Mouse (Mus musculus) midbrain, embryonic 16.5 days (tissue): ENCODE measurements at regions not wholly inside any gene's neighbourhood (a gene's known extent, or its start where the extent isn't known, plus 50 kb on each side); places are given as distances from the start of the nearest gene placed in this dataset.

Experiments
- ATAC-seq: fragments of 200-750 bp; cut with Nextera tagmentation; 2 replicates; pipeline ENCODE4 v1.8.0; 2017; ENCODE audit warnings: moderate TSS enrichment
- H3K27ac ChIP-seq: fragments of 300-500 bp; sonication (generic); 2 replicates; pipeline ENCODE4 v1.5.1; 2014; ENCODE audit warnings: mild to moderate bottlenecking, low read length, mixed read lengths
- H3K27me3 ChIP-seq: fragments of 300-500 bp; sonication (generic); 2 replicates; pipeline ENCODE4 v1.6.1; 2014; ENCODE audit warnings: low read depth, low read length, mixed read lengths; ENCODE audit not compliant: control insufficient read depth, insufficient read depth
- H3K36me3 ChIP-seq: fragments of 300-500 bp; sonication (generic); 2 replicates; pipeline ENCODE4 v1.6.1; 2014; ENCODE audit warnings: mild to moderate bottlenecking, low read length, moderate library complexity, mixed read lengths; ENCODE audit not compliant: control insufficient read depth, insufficient read depth
- H3K4me1 ChIP-seq: fragments of 300-500 bp; sonication (generic); 2 replicates; pipeline ENCODE4 v1.6.1; 2014; ENCODE audit warnings: mild to moderate bottlenecking, low read length, mixed read lengths; ENCODE audit not compliant: control insufficient read depth, insufficient read depth
- H3K4me2 ChIP-seq: fragments of 300-500 bp; sonication (generic); 2 replicates; pipeline ENCODE4 v1.6.1; 2014; ENCODE audit warnings: mild to moderate bottlenecking, low read length, mixed read lengths
- H3K4me3 ChIP-seq: fragments of 300-500 bp; sonication (generic); 2 replicates; pipeline ENCODE4 v1.5.1; 2014; ENCODE audit warnings: low read depth, mild to moderate bottlenecking, low read length, moderate library complexity, mixed read lengths
- H3K9ac ChIP-seq: fragments of 300-500 bp; sonication (generic); 2 replicates; pipeline ENCODE4 v1.6.1; 2014; ENCODE audit warnings: low read depth, low read length, mixed read lengths
- H3K9me3 ChIP-seq: fragments of 300-500 bp; sonication (generic); replicated peaks from 2 replicates; pipeline ENCODE4 v1.6.1; 2014; ENCODE audit warnings: mild to moderate bottlenecking, low read length, mixed read lengths; ENCODE audit not compliant: control insufficient read depth, poor library complexity, severe bottlenecking
- WGBS: fragments of 180-500 bp; shearing (Covaris S2); extraction: QIAGEN DNeasy Blood & Tissue Kit; methylation state at CpG from one replicate; pipeline ENCODE4 v1.1.7; 2014; 5-methylcytosine and 5-hydroxymethylcytosine counted together

- ATAC-seq: no peak
- H3K9me3 ChIP-seq: no peaks in the 10 kb centered on the region
- 85% methylated on average over 1 of the region's 1 CpGs for WGBS
- H3K9ac ChIP-seq: no peak overlapping the region
- no peaks in the 10 kb centered on the region for H3K27me3 ChIP-seq
- H3K4me2 ChIP-seq: no peak overlapping the region
- H3K36me3 ChIP-seq: no peaks in the 10 kb centered on the region
- no peaks in the 10 kb centered on the region for H3K4me1 ChIP-seq
- H3K27ac ChIP-seq: no peak overlapping the region
- H3K4me3 ChIP-seq: no peak overlapping the region
These were observed 114.9 kb upstream of the Zc3h12a start for GRCm38 (mm10) chr4:125242512-125242911.

GRCm38 (mm10) chr4:125241577-125242262 lies 114.1 kb upstream of the Zc3h12a start:
- H3K27me3 ChIP-seq: no peaks in the 10 kb centered on the region; the same call in 1 of the 2 replicates
- H3K4me2 ChIP-seq: no peak overlapping the region
- no peaks in the 10 kb centered on the region for H3K4me1 ChIP-seq
- no peak overlapping the region for H3K27ac ChIP-seq
- H3K9me3 ChIP-seq: no peaks in the 10 kb centered on the region
- no peak overlapping the region for H3K4me3 ChIP-seq
- no peak for ATAC-seq
- H3K9ac ChIP-seq: no peak overlapping the region
- H3K36me3 ChIP-seq: no peaks in the 10 kb centered on the region
- WGBS: 26% methylated on average over 7 of the region's 7 CpGs

GRCm38 (mm10) chr4:125231711-125232260 lies 104.1 kb upstream of the Zc3h12a start:
- 8% methylated on average over 12 of the region's 12 CpGs for WGBS
- no peak overlapping the region for H3K27ac ChIP-seq
- H3K4me1 ChIP-seq: peaks cover 6% of the 10 kb centered on the region; the same call in 1 of the 2 replicates
- H3K9me3 ChIP-seq: no peaks in the 10 kb centered on the region
- H3K27me3 ChIP-seq: peaks cover 4% of the 10 kb centered on the region; the same call in 1 of the 2 replicates
- H3K4me3 ChIP-seq: no peak overlapping the region
- H3K36me3 ChIP-seq: no peaks in the 10 kb centered on the region
- no peak overlapping the region for H3K4me2 ChIP-seq
- peak; percentile 62; the same call in 1 of the 2 replicates for ATAC-seq
- no peak overlapping the region for H3K9ac ChIP-seq

DNA sequence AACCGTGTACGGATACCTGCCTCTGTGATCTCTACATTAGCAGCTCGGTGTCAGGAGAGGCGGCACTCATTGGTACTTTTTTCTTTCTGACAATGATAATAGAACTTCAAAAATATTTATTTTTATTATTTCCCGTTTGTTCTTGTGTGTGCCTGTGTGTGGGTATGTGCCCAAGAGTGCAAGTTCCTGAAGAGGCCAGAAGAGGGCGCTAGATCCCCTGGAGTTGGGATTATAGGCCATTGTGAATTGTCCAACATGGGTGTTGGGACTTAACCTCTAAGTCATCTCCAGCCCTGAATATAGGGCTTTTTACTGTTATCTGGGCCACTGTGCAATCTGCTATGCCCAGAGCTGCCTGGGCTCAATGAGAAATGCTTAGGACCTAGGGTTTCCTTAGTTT lies 99.6 kb upstream of the Zc3h12a start:
- H3K4me1 ChIP-seq: peaks cover 6% of the 10 kb centered on the region; the same call in 1 of the 2 replicates
- WGBS: 87% methylated on average over 6 of the region's 6 CpGs
- no peak for ATAC-seq

GRCm38 (mm10) chr4:125222922-125223321 lies 95.3 kb upstream of the Zc3h12a start:
- Histone ChIP-seq H3K27me3 (no peaks in the 10 kb centered on the region), H3K36me3 (no peaks in the 10 kb centered on the region), H3K4me3 (no peak overlapping the region), H3K9ac (no peak overlapping the region), H3K4me1 (no peaks in the 10 kb centered on the region), H3K27ac (no peak overlapping the region), H3K9me3 (no peaks in the 10 kb centered on the region), H3K4me2 (no peak overlapping the region)
- WGBS: 74% methylated on average over 6 of the region's 6 CpGs
- no peak for ATAC-seq

More for the DNA sequence above, 99.6 kb upstream of the Zc3h12a start:
- H3K4me3 ChIP-seq: no peak overlapping the region
- H3K4me2 ChIP-seq: no peak overlapping the region
- no peaks in the 10 kb centered on the region for H3K36me3 ChIP-seq
- H3K27me3 ChIP-seq: no peaks in the 10 kb centered on the region
- H3K9ac ChIP-seq: no peak overlapping the region
- H3K27ac ChIP-seq: no peak overlapping the region
- H3K9me3 ChIP-seq: no peaks in the 10 kb centered on the region

DNA sequence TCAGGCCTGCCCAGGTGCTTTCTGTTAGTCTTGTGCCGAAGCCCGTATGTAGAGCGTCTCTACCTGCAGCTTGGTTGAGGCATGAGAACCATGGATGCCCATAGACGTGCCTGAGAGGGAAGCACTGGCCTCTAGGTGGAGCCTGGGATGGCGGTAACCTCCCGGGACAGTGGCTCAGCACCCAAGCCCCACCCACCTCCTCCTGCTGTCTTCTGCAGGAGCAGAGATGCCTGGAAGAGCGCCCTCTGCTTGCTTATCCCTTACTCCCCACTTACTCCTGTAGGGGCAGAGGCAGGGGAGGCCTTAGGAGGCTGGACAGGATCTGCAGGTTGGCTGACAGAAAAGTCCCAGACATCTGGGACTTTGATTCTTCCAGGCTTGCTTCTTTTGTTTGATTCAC lies 92.7 kb upstream of the Zc3h12a start:
- Histone ChIP-seq H3K4me2 (no peak overlapping the region), H3K4me1 (no peaks in the 10 kb centered on the region), H3K9me3 (no peaks in the 10 kb centered on the region), H3K9ac (no peak overlapping the region), H3K27me3 (no peaks in the 10 kb centered on the region), H3K27ac (no peak overlapping the region), H3K36me3 (no peaks in the 10 kb centered on the region), H3K4me3 (no peak overlapping the region)
- WGBS: 28% methylated on average over 7 of the region's 7 CpGs
- no peak for ATAC-seq

- Histone ChIP-seq H3K4me2 (no peak overlapping the region), H3K4me3 (no peak overlapping the region), H3K4me1 (peaks cover 3% of the 10 kb centered on the region), H3K9me3 (no peaks in the 10 kb centered on the region), H3K27ac (no peak overlapping the region), H3K27me3 (no peaks in the 10 kb centered on the region), H3K36me3 (no peaks in the 10 kb centered on the region), H3K9ac (no peak overlapping the region)
- ATAC-seq: no peak
- 90% methylated on average over 5 of the region's 5 CpGs for WGBS
These were observed 91.6 kb upstream of the Zc3h12a start for GRCm38 (mm10) chr4:125219209-125219608.

GRCm38 (mm10) chr4:125214306-125214705 lies 86.7 kb upstream of the Zc3h12a start:
- H3K36me3 ChIP-seq: no peaks in the 10 kb centered on the region
- no peak overlapping the region for H3K9ac ChIP-seq
- no peak overlapping the region for H3K4me3 ChIP-seq
- no peaks in the 10 kb centered on the region for H3K9me3 ChIP-seq
- no peak for ATAC-seq
- H3K27ac ChIP-seq: no peak overlapping the region
- no peaks in the 10 kb centered on the region; the same call in 1 of the 2 replicates for H3K27me3 ChIP-seq
- no peak overlapping the region for H3K4me2 ChIP-seq
- H3K4me1 ChIP-seq: peaks cover 5% of the 10 kb centered on the region
- WGBS: 33% methylated on average over 10 of the region's 10 CpGs

DNA sequence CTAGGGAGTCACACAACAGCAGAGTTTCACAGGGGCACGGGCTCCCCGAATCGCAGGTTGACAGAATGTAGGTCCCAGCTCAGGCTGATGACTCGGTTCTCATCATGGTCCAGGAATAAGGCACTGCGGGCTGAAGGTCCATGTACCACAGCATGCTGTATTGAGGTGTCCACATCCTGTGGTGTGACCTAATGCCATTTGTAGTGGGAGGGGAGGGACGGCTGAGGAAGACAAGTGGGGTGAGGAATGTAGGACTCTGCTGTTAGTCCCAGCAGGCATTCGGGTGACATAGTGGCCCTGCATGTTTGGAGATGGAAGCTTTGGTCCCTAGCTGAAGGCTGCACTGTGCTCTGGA lies 84.5 kb upstream of the Zc3h12a start:
- Histone ChIP-seq H3K9me3 (no peaks in the 10 kb centered on the region), H3K27ac (no peak overlapping the region), H3K4me3 (no peak overlapping the region), H3K27me3 (no peaks in the 10 kb centered on the region; the same call in 1 of the 2 replicates), H3K9ac (no peak overlapping the region), H3K4me2 (no peak overlapping the region), H3K4me1 (peaks cover 5% of the 10 kb centered on the region), H3K36me3 (no peaks in the 10 kb centered on the region)
- ATAC-seq: no peak
- 64% methylated on average over 7 of the region's 7 CpGs for WGBS
